Mouse (Mus musculus) stomach, embryonic 14.5 days (tissue): ENCODE measurements around the gene Galnt16. TPM values are rescaled to one million over a fixed set of nuclear protein-coding genes. Genes with fewer than 3 reads are reported as not detected.

ENCODE experiments used
- ATAC-seq: fragments of 200-750 bp; cut with Nextera tagmentation; 2 replicates; pipeline ENCODE4 v1.8.0; 2017; ENCODE audit warnings: low read depth, moderate TSS enrichment; ENCODE audit not compliant: insufficient number of reproducible peaks, insufficient read depth, low FRiP score
- H3K27ac ChIP-seq: fragments of 300-500 bp; sonication (generic); 2 replicates; pipeline ENCODE4 v1.5.1; 2014; ENCODE audit warnings: mild to moderate bottlenecking, low read length, moderate library complexity, mixed read lengths
- H3K27me3 ChIP-seq: fragments of 300-500 bp; sonication (generic); 2 replicates; pipeline ENCODE4 v1.6.1; 2014; ENCODE audit warnings: low read length, control low read depth, mixed read lengths; ENCODE audit not compliant: control insufficient read depth, insufficient read depth
- H3K36me3 ChIP-seq: fragments of 300-500 bp; sonication (generic); 2 replicates; pipeline ENCODE4 v1.6.1; 2014; ENCODE audit warnings: mild to moderate bottlenecking, control low read depth, low read length, moderate library complexity, mixed read lengths; ENCODE audit not compliant: control insufficient read depth, insufficient read depth
- H3K4me1 ChIP-seq: fragments of 300-500 bp; sonication (generic); 2 replicates; pipeline ENCODE4 v1.6.1; 2014; ENCODE audit warnings: low read length, control low read depth, mixed read lengths; ENCODE audit not compliant: control insufficient read depth, insufficient read depth
- H3K4me2 ChIP-seq: fragments of 300-500 bp; sonication (generic); replicated peaks from 2 replicates; pipeline ENCODE4 v1.6.1; 2014; ENCODE audit warnings: low read depth, low read length, control low read depth
- H3K4me3 ChIP-seq: fragments of 300-500 bp; sonication (generic); 2 replicates; pipeline ENCODE4 v1.5.1; 2014; ENCODE audit warnings: low read depth, low read length, control low read depth
- H3K9ac ChIP-seq: fragments of 300-500 bp; sonication (generic); replicated peaks from 2 replicates; pipeline ENCODE4 v1.6.1; 2014; ENCODE audit warnings: low read depth, mild to moderate bottlenecking, control low read depth, low read length, moderate library complexity, mixed read lengths
- H3K9me3 ChIP-seq: fragments of 300-500 bp; sonication (generic); 2 replicates; pipeline ENCODE4 v1.6.1; 2016; ENCODE audit warnings: low read depth, low read length, control low read depth; ENCODE audit not compliant: control insufficient read depth
- WGBS: fragments of 180-500 bp; shearing (Covaris S2); extraction: QIAGEN DNeasy Blood & Tissue Kit; methylation state at CpG from one replicate; pipeline ENCODE4 v1.1.7; 2014; 5-methylcytosine and 5-hydroxymethylcytosine counted together
- polyA plus RNA-seq: library from polyadenylated mRNA; unstranded; fragments of >200 nt; fragmentation: Nextera tagmentation; extraction: Ambion mirVana; gene quantifications from 2 replicates; pipeline ENCODE4 v1.2.1, GENCODE M21; 2014

The Galnt16 gene
- polyA plus RNA-seq, 1 experiment from 2014 or later: 10.8 TPM

- WGBS: 82% methylated on average over 2 of the region's 2 CpGs
- Histone ChIP-seq H3K9me3 (no peaks in the 10 kb centered on the region), H3K4me3 (no peak overlapping the region), H3K9ac (no peak overlapping the region), H3K4me2 (no peak overlapping the region), H3K27me3 (no peaks in the 10 kb centered on the region), H3K36me3 (no peaks in the 10 kb centered on the region), H3K4me1 (peaks cover 9% of the 10 kb centered on the region; the same call in 1 of the 2 replicates), H3K27ac (no peak overlapping the region)
- no peak for ATAC-seq
These were observed 19.2 kb downstream of the Galnt16 start for GRCm38 (mm10) chr12:80537313-80537712.

- no peak overlapping the region for H3K9ac ChIP-seq
- H3K4me1 ChIP-seq: peaks cover 9% of the 10 kb centered on the region; the same call in 1 of the 2 replicates
- H3K4me3 ChIP-seq: no peak overlapping the region
- no peaks in the 10 kb centered on the region for H3K9me3 ChIP-seq
- peak; percentile 49; the same call in 1 of the 2 replicates for ATAC-seq
- no peaks in the 10 kb centered on the region for H3K36me3 ChIP-seq
- 22% methylated on average over 6 of the region's 6 CpGs for WGBS
- no peaks in the 10 kb centered on the region for H3K27me3 ChIP-seq
- no peak overlapping the region for H3K4me2 ChIP-seq
- no peak overlapping the region for H3K27ac ChIP-seq
These were observed 20.2 kb downstream of the Galnt16 start for GRCm38 (mm10) chr12:80538311-80538710.

- 26% methylated on average over 4 of the region's 4 CpGs for WGBS
- Histone ChIP-seq H3K27ac (no peak overlapping the region), H3K4me3 (no peak overlapping the region), H3K4me1 (peaks cover 11% of the 10 kb centered on the region; the same call in 1 of the 2 replicates), H3K4me2 (no peak overlapping the region), H3K9ac (no peak overlapping the region), H3K9me3 (no peaks in the 10 kb centered on the region), H3K27me3 (no peaks in the 10 kb centered on the region), H3K36me3 (no peaks in the 10 kb centered on the region)
- ATAC-seq: no peak
These were observed 27.2 kb downstream of the Galnt16 start for GRCm38 (mm10) chr12:80545310-80545709.

GRCm38 (mm10) chr12:80549646-80550045 lies 31.6 kb downstream of the Galnt16 start:
- H3K27me3 ChIP-seq: no peaks in the 10 kb centered on the region
- no peak overlapping the region for H3K9ac ChIP-seq
- no peaks in the 10 kb centered on the region for H3K9me3 ChIP-seq
- H3K4me1 ChIP-seq: peaks cover 11% of the 10 kb centered on the region; the same call in 1 of the 2 replicates
- WGBS: 82% methylated on average over 11 of the region's 11 CpGs
- H3K27ac ChIP-seq: no peak overlapping the region
- no peak overlapping the region for H3K4me2 ChIP-seq
- H3K4me3 ChIP-seq: no peak overlapping the region
- H3K36me3 ChIP-seq: no peaks in the 10 kb centered on the region
- no peak for ATAC-seq

GRCm38 (mm10) chr12:80553157-80553556 lies 35.1 kb downstream of the Galnt16 start:
- Histone ChIP-seq H3K27me3 (no peaks in the 10 kb centered on the region), H3K4me3 (no peak overlapping the region), H3K36me3 (no peaks in the 10 kb centered on the region), H3K4me1 (peaks cover 11% of the 10 kb centered on the region; the same call in 1 of the 2 replicates), H3K4me2 (no peak overlapping the region), H3K27ac (no peak overlapping the region), H3K9ac (no peak overlapping the region), H3K9me3 (no peaks in the 10 kb centered on the region)
- 17% methylated on average over 2 of the region's 3 CpGs for WGBS
- ATAC-seq: no peak

GRCm38 (mm10) chr12:80554312-80554711 lies 36.2 kb downstream of the Galnt16 start:
- Histone ChIP-seq H3K27ac (no peak overlapping the region), H3K27me3 (no peaks in the 10 kb centered on the region), H3K4me1 (peaks cover 6% of the 10 kb centered on the region; the same call in 1 of the 2 replicates), H3K9ac (no peak overlapping the region), H3K4me3 (no peak overlapping the region), H3K4me2 (no peak overlapping the region), H3K9me3 (no peaks in the 10 kb centered on the region), H3K36me3 (no peaks in the 10 kb centered on the region)
- ATAC-seq: no peak
- WGBS: 63% methylated on average over 6 of the region's 6 CpGs

- H3K9ac ChIP-seq: no peak overlapping the region
- no peak for ATAC-seq
- 7% methylated on average over 2 of the region's 2 CpGs for WGBS
- no peak overlapping the region for H3K27ac ChIP-seq
- H3K4me2 ChIP-seq: no peak overlapping the region
- H3K27me3 ChIP-seq: no peaks in the 10 kb centered on the region
- no peaks in the 10 kb centered on the region for H3K9me3 ChIP-seq
- H3K36me3 ChIP-seq: no peaks in the 10 kb centered on the region
- peaks cover 9% of the 10 kb centered on the region; the same call in 1 of the 2 replicates for H3K4me1 ChIP-seq
- H3K4me3 ChIP-seq: no peak overlapping the region
These were observed 43.8 kb downstream of the Galnt16 start for GRCm38 (mm10) chr12:80561904-80562303.

- H3K4me1 ChIP-seq: peaks cover 17% of the 10 kb centered on the region
- H3K4me2 ChIP-seq: no peak overlapping the region
- H3K9me3 ChIP-seq: no peaks in the 10 kb centered on the region
- WGBS: 51% methylated on average over 5 of the region's 5 CpGs
- no peak overlapping the region for H3K27ac ChIP-seq
- no peaks in the 10 kb centered on the region for H3K27me3 ChIP-seq
- no peaks in the 10 kb centered on the region for H3K36me3 ChIP-seq
- no peak for ATAC-seq
- no peak overlapping the region for H3K4me3 ChIP-seq
- H3K9ac ChIP-seq: no peak overlapping the region
These were observed 44.7 kb downstream of the Galnt16 start for GRCm38 (mm10) chr12:80562793-80563192.

- WGBS: 74% methylated on average over 6 of the region's 6 CpGs
- ATAC-seq: no peak
- Histone ChIP-seq H3K36me3 (no peaks in the 10 kb centered on the region), H3K9ac (no peak overlapping the region), H3K4me1 (peaks cover 18% of the 10 kb centered on the region), H3K27me3 (no peaks in the 10 kb centered on the region), H3K27ac (no peak overlapping the region), H3K4me3 (no peak overlapping the region), H3K4me2 (no peak overlapping the region), H3K9me3 (no peaks in the 10 kb centered on the region)
These were observed 46.9 kb downstream of the Galnt16 start for GRCm38 (mm10) chr12:80564990-80565389.
